Mouse (Mus musculus) G1E (cell line): Measurements from ENCODE around the gene Rhob. TPM values are rescaled to one million over a fixed set of nuclear protein-coding genes. Genes with fewer than 3 reads are reported as not detected.

Source experiments
- ATAC-seq: 2 replicates; pipeline ENCODE4 v1.8.0; 2016; ENCODE audit warnings: mild to moderate bottlenecking; ENCODE audit not compliant: insufficient number of reproducible peaks, poor library complexity, low FRiP score, severe bottlenecking; ENCODE audit errors: extremely low read depth
- DNase-seq: peaks from one replicate; pipeline ENCODE4 v3.0.0; 2012; ENCODE audit warnings: low spot score
- H3K27me3 ChIP-seq: 2 replicates; pipeline ENCODE4 v1.6.1; 2012; ENCODE audit warnings: mild to moderate bottlenecking, low read length, inconsistent platforms; ENCODE audit not compliant: insufficient read depth
- H3K36me3 ChIP-seq: replicated peaks from 2 replicates; pipeline ENCODE3; 2012; ENCODE audit warnings: mild to moderate bottlenecking, inconsistent platforms
- H3K4me1 ChIP-seq: 2 replicates; pipeline ENCODE4 v1.6.1; 2012; ENCODE audit warnings: low read depth, low read length, inconsistent platforms, mixed read lengths; ENCODE audit not compliant: insufficient read depth
- H3K4me3 ChIP-seq: 2 replicates; pipeline ENCODE4 v1.5.1; 2012; ENCODE audit warnings: low read depth, mild to moderate bottlenecking, inconsistent platforms, low read length, moderate library complexity, mixed read lengths
- H3K9me3 ChIP-seq: replicated peaks from 2 replicates; pipeline ENCODE4 v1.6.1; 2012; ENCODE audit warnings: inconsistent platforms
- CTCF ChIP-seq: IDR thresholded peaks from 2 replicates; pipeline ENCODE4 v1.5.1; 2012; ENCODE audit warnings: low read depth, low read length, inconsistent platforms, mixed read lengths
- GATA1 ChIP-seq: IDR thresholded peaks from 2 replicates; pipeline ENCODE4 v1.6.1; 2012; ENCODE audit warnings: borderline replicate concordance, low read length, inconsistent platforms, mixed read lengths
- GATA2 ChIP-seq: IDR thresholded peaks from 2 replicates; pipeline ENCODE4 v1.6.1; 2012; ENCODE audit warnings: low read depth, low read length, inconsistent platforms, borderline replicate concordance
- POLR2AphosphoS5 ChIP-seq: IDR thresholded peaks from 2 replicates; pipeline ENCODE4 v1.6.1; 2012; ENCODE audit warnings: low read depth, low read length, inconsistent platforms; ENCODE audit not compliant: insufficient replicate concordance
- TAL1 ChIP-seq: conservative IDR thresholded peaks from 2 replicates; pipeline ENCODE4 v1.6.1; 2012; ENCODE audit warnings: low read depth, low read length, inconsistent platforms, mixed read lengths
- polyA plus RNA-seq: library from polyadenylated mRNA; stranded (reverse); fragments of >175 nt; gene quantifications from 2 replicates; pipeline ENCODE4 v1.2.3, GENCODE M21; 2012
- total RNA-seq, 2 experiments: library from RNA; stranded (forward) in 1 of 2; stranded (reverse) in 1 of 2; fragments of 200-1000 nt in 1 of 2; fragments of >200 nt in 1 of 2; fragmentation: Nextera tagmentation in 1 of 2; gene quantifications; 2 replicates each; pipeline ENCODE4 v1.2.3; 2014 to 2017

Gene Rhob
- total and polyA plus RNA-seq, 3 experiments, result 0.14 to 2.2 (median 0.27) TPM

GRCm38 (mm10) chr12:8458400-8458799 is 41.4 kb downstream of the Rhob start:
- no peaks in the 10 kb centered on the region for H3K36me3 ChIP-seq
- H3K4me3 ChIP-seq, result no peak overlapping the region
- no peaks in the 10 kb centered on the region for H3K9me3 ChIP-seq
- ATAC-seq, result no peak
- DNase-seq, result no peak
- H3K27me3 ChIP-seq, result no peaks in the 10 kb centered on the region; the same call in 1 of the 2 replicates
- TF ChIP-seq GATA1, result no peak
- no peak for TF ChIP-seq CTCF
- no peak for TF ChIP-seq GATA2
- no peak for TF ChIP-seq POLR2AphosphoS5
- no peak for TF ChIP-seq TAL1
- no peaks in the 10 kb centered on the region for H3K4me1 ChIP-seq

GRCm38 (mm10) chr12:8457052-8457451 is 42.8 kb downstream of the Rhob start:
- H3K36me3 ChIP-seq, result no peaks in the 10 kb centered on the region
- ATAC-seq, result no peak
- no peaks in the 10 kb centered on the region for H3K4me1 ChIP-seq
- TF ChIP-seq GATA1, result no peak
- TF ChIP-seq CTCF, result no peak
- TF ChIP-seq POLR2AphosphoS5, result no peak
- no peaks in the 10 kb centered on the region for H3K9me3 ChIP-seq
- DNase-seq, result no peak
- H3K4me3 ChIP-seq, result no peak overlapping the region
- no peaks in the 10 kb centered on the region; the same call in 1 of the 2 replicates for H3K27me3 ChIP-seq

DNA sequence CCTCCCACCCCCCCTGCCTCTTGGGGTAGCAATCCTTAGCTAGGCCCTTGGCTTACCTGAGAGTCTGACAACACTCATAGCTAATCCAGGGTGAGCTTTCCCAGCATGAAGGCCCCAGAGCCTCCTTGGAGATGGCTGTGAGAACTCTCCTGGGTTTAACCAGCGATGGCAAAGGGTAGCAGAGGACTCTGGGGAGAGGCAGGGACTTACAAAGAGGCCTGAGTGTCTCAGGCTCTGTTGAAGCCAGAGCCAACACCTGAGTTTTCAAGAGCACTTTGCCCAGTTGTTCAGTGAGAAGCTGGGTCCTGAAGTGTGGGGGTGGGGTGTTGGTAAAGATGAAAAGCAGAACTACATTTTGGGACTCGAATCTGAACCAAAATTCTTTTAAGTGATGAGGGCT is 44.8 kb downstream of the Rhob start:
- no peak for DNase-seq
- Histone ChIP-seq H3K9me3 (no peaks in the 10 kb centered on the region), H3K36me3 (no peaks in the 10 kb centered on the region), H3K4me1 (no peaks in the 10 kb centered on the region), H3K27me3 (no peaks in the 10 kb centered on the region; the same call in 1 of the 2 replicates), H3K4me3 (no peak overlapping the region)
- ATAC-seq, result no peak
- no peak for TF ChIP-seq GATA1

GRCm38 (mm10) chr12:8454487-8454886 is 45.3 kb downstream of the Rhob start:
- ATAC-seq (no peak), DNase-seq (no peak)
- H3K4me3 ChIP-seq, result no peak overlapping the region
- no peaks in the 10 kb centered on the region for H3K36me3 ChIP-seq
- H3K27me3 ChIP-seq, result no peaks in the 10 kb centered on the region; the same call in 1 of the 2 replicates
- TF ChIP-seq GATA2 (no peak), GATA1 (no peak), CTCF (no peak), TAL1 (no peak), POLR2AphosphoS5 (no peak)
- H3K4me1 ChIP-seq, result no peaks in the 10 kb centered on the region
- H3K9me3 ChIP-seq, result no peaks in the 10 kb centered on the region

- Histone ChIP-seq H3K9me3 (no peaks in the 10 kb centered on the region), H3K36me3 (no peaks in the 10 kb centered on the region), H3K4me3 (no peak overlapping the region), H3K4me1 (no peaks in the 10 kb centered on the region), H3K27me3 (no peaks in the 10 kb centered on the region; the same call in 1 of the 2 replicates)
- TF ChIP-seq GATA1, result no peak
- TF ChIP-seq CTCF, result no peak
- TF ChIP-seq TAL1, result no peak
- no peak for TF ChIP-seq GATA2
- no peak for TF ChIP-seq POLR2AphosphoS5
- no peak for ATAC-seq
- no peak for DNase-seq
These were observed 46.8 kb downstream of the Rhob start for GRCm38 (mm10) chr12:8452766-8453621.

GRCm38 (mm10) chr12:8451571-8452485 is 48.0 kb downstream of the Rhob start:
- DNase-seq (no peak), ATAC-seq (no peak)
- Histone ChIP-seq H3K4me3 (no peak overlapping the region), H3K27me3 (no peaks in the 10 kb centered on the region; the same call in 1 of the 2 replicates), H3K36me3 (no peaks in the 10 kb centered on the region), H3K9me3 (no peaks in the 10 kb centered on the region), H3K4me1 (no peaks in the 10 kb centered on the region)
- TF ChIP-seq TAL1 (no peak), CTCF (no peak), POLR2AphosphoS5 (no peak), GATA2 (no peak), GATA1 (no peak)
